Mouse (Mus musculus) Patski (cell line): ENCODE data around the gene Xrcc4. TPM values are rescaled to one million over a fixed set of nuclear protein-coding genes. Genes with fewer than 3 reads are reported as not detected.

ENCODE experiments used
- ATAC-seq: fragments of 100-300 bp; one replicate; pipeline ENCODE4 v1.8.0; 2021
- CTCF ChIA-PET: fragments of 350-600 bp; sonication (Branson Sonifier 250); formaldehyde crosslinking; loops from one replicate; lab custom pipeline; 2022; ENCODE audit warnings: inconsistent platforms; lab: Charles Lee
- POLR2A ChIA-PET: fragments of 350-600 bp; sonication (Branson Sonifier 250); formaldehyde crosslinking; loops from one replicate; lab custom pipeline; 2022; ENCODE audit warnings: antibody characterized with exemption, inconsistent platforms; lab: Charles Lee
- DNase-seq: peaks from one replicate; pipeline ENCODE4 v3.0.0-alpha.2; 2011; ENCODE audit warnings: low read depth, low spot score
- H3K27me3 ChIP-seq: fragments of 371-371 bp; one replicate; pipeline ENCODE4 v1.5.1; 2021
- CTCF ChIP-seq: fragments of 100-300 bp; IDR thresholded peaks from one replicate; pipeline ENCODE4 v1.5.1; 2021
- in situ Hi-C: fragments of 300-500 bp; cut with MboI; formaldehyde crosslinking; loops from 3 replicates; pipeline ENCODE4 v1.11.1; 2018; ENCODE audit warnings: low pct_unique_long_range_greater_than_20kb, mixed read lengths
- polyA plus RNA-seq: library from polyadenylated mRNA; unstranded; gene quantifications from one replicate; pipeline ENCODE4 v1.2.3, GENCODE M21; 2021

Gene Xrcc4
- polyA plus RNA-seq, 1 experiment from 2014 or later = 18.7 TPM

GRCm38 (mm10) chr13:89883523-89883922 lies 205.9 kb downstream of the Xrcc4 start:
- POLR2A ChIA-PET = no interaction called here
- no peaks in the 10 kb centered on the region for H3K27me3 ChIP-seq
- ATAC-seq (no peak), DNase-seq (no peak)
- in situ Hi-C loops = no loop called here
- TF ChIP-seq CTCF = no peak
- CTCF ChIA-PET = no interaction called here

GRCm38 (mm10) chr13:89881281-89881680 lies 208.1 kb downstream of the Xrcc4 start:
- no peak for DNase-seq
- ATAC-seq = no peak
- ChIA-PET POLR2A (no interaction called here), CTCF (no interaction called here)
- no peak for TF ChIP-seq CTCF
- H3K27me3 ChIP-seq = no peaks in the 10 kb centered on the region
- in situ Hi-C loops = no loop called here

- CTCF ChIA-PET = no interaction called here
- TF ChIP-seq CTCF = no peak
Observed at GRCm38 (mm10) chr13:89878832-89879468, 210.5 kb downstream of the Xrcc4 start.

GRCm38 (mm10) chr13:89875499-89875898 lies 213.9 kb downstream of the Xrcc4 start:
- in situ Hi-C loops = no loop called here
- no peaks in the 10 kb centered on the region for H3K27me3 ChIP-seq
- ChIA-PET POLR2A (no interaction called here), CTCF (no interaction called here)
- DNase-seq (no peak), ATAC-seq (no peak)
- no peak for TF ChIP-seq CTCF

More at GRCm38 (mm10) chr13:89878832-89879468, 210.5 kb downstream of the Xrcc4 start:
- no peaks in the 10 kb centered on the region for H3K27me3 ChIP-seq
- ATAC-seq (no peak), DNase-seq (no peak)
- in situ Hi-C loops = no loop called here
- POLR2A ChIA-PET = no interaction called here

GRCm38 (mm10) chr13:89872725-89873124 lies 216.7 kb downstream of the Xrcc4 start:
- no peaks in the 10 kb centered on the region for H3K27me3 ChIP-seq
- DNase-seq (no peak), ATAC-seq (no peak)
- CTCF ChIA-PET = no interaction called here
- no peak for TF ChIP-seq CTCF
- POLR2A ChIA-PET = no interaction called here
- in situ Hi-C loops = no loop called here

- DNase-seq (no peak), ATAC-seq (no peak)
- POLR2A ChIA-PET = no interaction called here
- H3K27me3 ChIP-seq = no peaks in the 10 kb centered on the region
- TF ChIP-seq CTCF = no peak
- in situ Hi-C loops = no loop called here
- CTCF ChIA-PET = interaction anchor here (1.0 kb wide), 1 partner anchor 12 kb away, joined by 5 read pairs; no protein-coding TSS in a partner anchor
Observed at GRCm38 (mm10) chr13:89854139-89854538, 235.3 kb downstream of the Xrcc4 start.

- no peak for TF ChIP-seq CTCF
- DNase-seq (no peak), ATAC-seq (no peak)
- in situ Hi-C loops = no loop called here
- POLR2A ChIA-PET = no interaction called here
- no peaks in the 10 kb centered on the region for H3K27me3 ChIP-seq
- CTCF ChIA-PET = no interaction called here
Observed at GRCm38 (mm10) chr13:89850746-89851145, 238.7 kb downstream of the Xrcc4 start.

GRCm38 (mm10) chr13:89849955-89850354 lies 239.5 kb downstream of the Xrcc4 start:
- no peak for TF ChIP-seq CTCF
- H3K27me3 ChIP-seq = no peaks in the 10 kb centered on the region
- ChIA-PET POLR2A (no interaction called here), CTCF (no interaction called here)
- ATAC-seq (no peak), DNase-seq (no peak)
- in situ Hi-C loops = no loop called here

- CTCF ChIA-PET = no interaction called here
- TF ChIP-seq CTCF = no peak
- in situ Hi-C loops = no loop called here
- POLR2A ChIA-PET = no interaction called here
- DNase-seq (no peak), ATAC-seq (no peak)
- no peaks in the 10 kb centered on the region for H3K27me3 ChIP-seq
Observed at GRCm38 (mm10) chr13:89838635-89839034, 250.8 kb downstream of the Xrcc4 start.

GRCm38 (mm10) chr13:89834485-89834884 lies 254.9 kb downstream of the Xrcc4 start:
- no peaks in the 10 kb centered on the region for H3K27me3 ChIP-seq
- in situ Hi-C loops = no loop called here
- POLR2A ChIA-PET = no interaction called here
- no peak for TF ChIP-seq CTCF
- DNase-seq (no peak), ATAC-seq (no peak)
- CTCF ChIA-PET = no interaction called here

GRCm38 (mm10) chr13:89833053-89833670 lies 256.2 kb downstream of the Xrcc4 start:
- POLR2A ChIA-PET = no interaction called here
- H3K27me3 ChIP-seq = no peaks in the 10 kb centered on the region
- CTCF ChIA-PET = no interaction called here
- in situ Hi-C loops = no loop called here
- ATAC-seq (no peak), DNase-seq (no peak)
- no peak for TF ChIP-seq CTCF
